Comparison of ENCODE assay signal across 19 mouse cellular contexts in genomic region chr16:30918866-30919265, GRCm38 (mm10).
"Had no signal": no experiment of that assay in that cellular context is flagged by ENCODE, and none has a peak within 500 bp of the region (broad histone marks: within the 10 kb centered on the region; RNA-seq: fewer than 3 reads in every experiment).

No protein-coding gene starts in this region.

- H3K36me3 ChIP-seq: heart, embryonic 12.5 days; hindbrain, embryonic 12.5 days; intestine, embryonic 15.5 days; limb, embryonic 10.5 days; liver, embryonic 13.5 days; liver, embryonic 15.5 days had no signal

- H3K4me3 ChIP-seq: gastrocnemius, adult 2 months; heart, adult 2 months; heart, embryonic 12.5 days; hindbrain, embryonic 10.5 days; hindbrain, embryonic 12.5 days; intestine, embryonic 15.5 days; layer of hippocampus, adult 2 months; left cerebral cortex, adult 2 months; limb, embryonic 10.5 days; limb, embryonic 12.5 days; liver, embryonic 13.5 days; liver, embryonic 15.5 days had no signal

- H3K9me3 ChIP-seq: hindbrain, embryonic 12.5 days; intestine, embryonic 15.5 days had no signal

- H3K27ac ChIP-seq: gastrocnemius, adult 2 months; heart, adult 2 months; hindbrain, embryonic 10.5 days; hindbrain, embryonic 12.5 days; hindbrain, embryonic 14.5 days; intestine, embryonic 15.5 days; layer of hippocampus, adult 2 months; left cerebral cortex, adult 2 months; limb, embryonic 10.5 days; limb, embryonic 12.5 days; liver, embryonic 13.5 days; liver, embryonic 15.5 days had no signal

- DNase-seq: gastrocnemius, adult 2 months; gastrocnemius, postnatal 10 days; gastrocnemius, postnatal 25 days; heart, adult 2 months; heart, postnatal 10 days; heart, postnatal 4 days; kidney, postnatal 10 days; liver; liver, embryonic 13.5 days had no signal

- H3K9ac ChIP-seq: heart, embryonic 12.5 days; hindbrain, embryonic 12.5 days; hindbrain, embryonic 14.5 days; intestine, embryonic 15.5 days; limb, embryonic 12.5 days; liver, embryonic 13.5 days; liver, embryonic 15.5 days had no signal

- H3K4me1 ChIP-seq: heart, embryonic 12.5 days; hindbrain, embryonic 10.5 days; hindbrain, embryonic 12.5 days; intestine, embryonic 15.5 days; limb, embryonic 10.5 days; limb, embryonic 12.5 days; liver, embryonic 13.5 days; liver, embryonic 15.5 days had no signal
